Mouse (Mus musculus): ENCODE results near the gene Rasa3. TPM values are rescaled to one million over a fixed set of nuclear protein-coding genes. Genes with fewer than 3 reads are reported as not detected.

Rasa3 gene
- polyA plus RNA-seq, 1 experiment, result 20.5 TPM

DNA sequence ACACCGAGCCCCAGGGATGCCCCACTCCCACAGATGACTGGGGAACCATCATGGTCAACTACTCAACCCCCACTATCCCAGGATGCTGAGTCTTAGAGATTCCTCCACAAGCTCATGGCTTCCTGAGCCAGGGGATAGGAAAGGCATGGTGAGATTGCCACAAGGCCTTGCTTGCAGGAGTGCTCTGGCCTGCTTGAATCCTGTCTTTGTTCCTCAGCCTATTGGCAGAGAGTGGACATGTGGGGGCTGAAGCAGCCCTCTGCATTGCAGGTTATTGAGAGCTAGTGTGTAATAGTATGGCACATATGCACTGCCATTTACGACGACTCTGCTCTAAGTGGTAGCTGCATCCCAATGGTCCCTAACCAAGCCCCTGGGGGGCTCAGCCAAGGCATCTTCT lies 147.0 kb downstream of the Rasa3 start:
- WGBS, result 55% methylated on average over 3 of the region's 3 CpGs

DNA sequence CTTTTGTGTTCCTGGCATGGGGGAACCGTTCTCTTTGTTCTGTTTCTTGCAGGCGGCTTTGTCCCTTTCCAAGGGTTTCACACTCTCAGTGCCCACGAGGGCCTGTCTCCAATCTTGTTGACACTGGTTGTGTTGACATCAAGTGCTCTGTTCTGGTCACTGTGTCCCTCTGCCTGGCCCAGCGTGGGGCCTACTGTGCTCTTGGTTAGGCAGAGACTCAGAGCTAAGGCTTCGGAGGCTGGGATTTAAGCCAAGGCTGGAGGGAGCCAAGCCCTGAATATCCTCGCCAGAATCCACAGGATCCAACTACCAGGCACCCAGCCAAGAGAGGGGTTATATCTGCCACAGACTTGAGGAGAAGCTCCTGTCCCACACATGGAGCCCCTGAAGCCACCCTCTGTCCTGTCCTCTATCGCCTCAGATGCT lies 147.5 kb downstream of the Rasa3 start:
- DNase-seq (ENCODE audit: low read depth, low spot score), result no peak
- 29% methylated on average over 7 of the region's 7 CpGs for WGBS

More for the DNA sequence above, 147.0 kb downstream of the Rasa3 start:
- DNase-seq (ENCODE audit: low read depth, low spot score), result no peak

DNA sequence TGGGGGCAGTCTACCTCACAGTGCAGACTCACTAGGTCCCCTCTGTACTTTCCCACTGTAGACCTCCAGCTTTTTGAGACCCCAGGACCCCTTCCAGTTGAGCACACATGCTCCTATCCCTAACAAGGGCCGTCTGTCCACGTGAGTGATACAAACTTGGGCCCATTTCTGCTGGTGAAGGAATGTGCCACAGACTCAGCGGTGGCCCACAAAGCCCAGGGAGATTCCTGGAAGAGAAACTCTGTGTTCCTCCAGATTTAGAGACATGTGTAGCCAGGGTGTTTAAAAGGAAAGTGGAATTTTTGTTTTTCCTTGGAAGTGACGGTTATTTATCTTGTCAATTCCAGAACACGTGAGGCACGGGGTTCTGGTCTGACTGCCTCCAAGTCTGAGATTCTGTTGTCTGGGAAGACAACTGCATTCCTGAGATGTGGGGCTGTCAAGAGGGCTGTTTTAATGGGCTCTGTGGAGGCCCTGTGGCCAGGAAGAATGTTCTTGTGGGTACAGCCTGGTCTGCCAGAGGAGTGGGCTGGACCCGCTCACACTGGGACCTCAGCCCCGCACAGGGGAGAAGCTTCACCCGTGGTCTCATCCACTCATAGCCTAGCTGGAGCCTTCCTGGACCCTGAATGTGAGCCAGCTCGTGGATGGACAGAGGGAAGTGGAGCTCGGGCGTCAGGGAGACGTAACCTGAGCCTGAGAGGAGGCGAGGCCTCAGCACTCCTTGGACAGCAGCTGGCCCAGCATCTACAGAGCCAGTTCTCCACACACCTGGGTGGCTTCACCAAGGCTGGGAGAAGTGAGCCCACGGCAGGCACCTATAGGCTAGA lies 148.2 kb downstream of the Rasa3 start:
- DNase-seq (ENCODE audit: low read depth, low spot score), result no peak
- WGBS, result 59% methylated on average over 15 of the region's 15 CpGs

DNA sequence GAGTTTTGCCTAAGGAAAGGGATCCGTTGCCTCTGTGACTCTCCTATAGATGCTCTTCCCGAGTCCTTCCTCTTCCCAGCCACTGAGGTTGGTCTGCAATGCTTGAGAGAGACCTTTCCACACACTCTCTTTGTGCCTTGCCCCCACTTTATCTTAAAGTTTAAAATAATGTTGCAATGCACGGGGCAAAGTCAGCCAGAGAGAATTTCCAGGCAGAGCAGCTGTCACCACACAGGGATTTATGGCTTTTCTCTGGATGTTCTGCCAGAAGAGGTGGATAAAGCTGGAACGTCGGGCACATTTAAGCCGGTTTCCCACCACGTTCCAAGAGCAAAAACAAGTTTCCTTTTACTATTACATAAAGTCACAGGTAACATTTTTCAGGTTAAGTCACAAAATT lies 156.0 kb downstream of the Rasa3 start:
- no peak for DNase-seq (ENCODE audit: low read depth, low spot score)
- WGBS, result 19% methylated on average over 7 of the region's 7 CpGs

DNA sequence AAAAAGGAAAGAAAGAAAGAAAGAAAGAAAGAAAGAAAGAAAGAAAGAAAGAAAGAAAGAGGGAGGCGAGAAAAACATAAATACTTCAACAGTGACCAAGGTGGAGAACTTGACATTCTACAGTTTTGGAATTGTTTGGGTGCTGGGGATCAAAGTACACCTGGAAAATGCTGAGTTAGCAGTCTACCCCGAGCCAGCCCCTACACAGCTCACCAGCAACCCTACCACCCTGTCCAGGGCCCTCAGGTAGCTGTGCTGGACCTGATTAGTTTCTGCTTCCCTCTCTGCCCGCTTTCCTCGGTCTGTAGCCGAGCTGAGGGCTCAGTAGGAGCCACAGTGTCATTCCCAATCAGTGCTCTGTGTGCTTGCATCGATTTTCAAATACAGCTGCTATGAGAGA lies 157.1 kb downstream of the Rasa3 start:
- no peak for DNase-seq (ENCODE audit: low read depth, low spot score)
- 43% methylated on average over 6 of the region's 6 CpGs for WGBS

DNA sequence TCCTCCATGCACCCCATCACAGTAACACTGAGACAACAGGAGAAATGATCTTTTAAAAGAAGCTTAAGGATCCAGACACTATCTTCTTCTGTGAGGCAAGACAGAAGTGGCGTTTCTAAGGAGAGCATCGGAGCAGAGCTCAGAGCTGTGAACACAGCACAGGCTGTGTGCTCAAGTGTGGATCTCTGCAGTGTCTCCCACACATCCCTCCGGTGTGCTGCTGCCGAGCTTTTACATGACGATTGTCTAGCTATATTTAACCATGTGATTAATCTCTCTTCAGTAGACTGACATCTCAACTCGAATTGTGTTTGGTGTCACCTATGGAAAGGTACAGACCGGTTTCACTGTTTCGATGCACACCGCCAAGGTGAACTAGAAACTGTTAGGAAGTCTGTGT lies 157.9 kb downstream of the Rasa3 start:
- WGBS, result 81% methylated on average over 9 of the region's 9 CpGs
- no peak for DNase-seq (ENCODE audit: low read depth, low spot score)

DNA sequence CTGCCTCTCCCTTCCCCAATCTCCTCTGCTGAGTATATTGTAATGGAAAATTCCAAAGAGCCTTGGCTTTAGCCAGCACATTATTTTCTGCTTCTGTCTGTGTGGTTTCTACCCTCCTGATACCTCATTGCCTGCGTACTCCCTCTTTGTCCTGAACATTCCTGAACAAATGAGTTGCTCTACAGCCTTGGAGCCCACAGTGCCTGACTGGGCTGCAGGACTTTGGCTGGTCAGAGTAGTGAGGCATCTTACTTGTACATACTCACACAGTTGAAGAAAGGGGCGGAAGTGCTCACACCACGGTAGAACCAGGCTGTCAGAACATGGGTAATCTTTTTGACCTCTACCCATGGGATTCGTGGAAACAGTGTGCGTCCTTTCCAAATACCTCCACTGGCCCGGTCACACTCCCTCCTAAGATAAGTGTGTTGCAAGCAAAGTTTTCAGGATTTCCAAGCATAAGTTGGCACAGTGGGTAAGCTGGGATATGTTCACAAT lies 160.1 kb downstream of the Rasa3 start:
- 81% methylated on average over 6 of the region's 6 CpGs for whole genome bisulfite sequencing

More for the DNA sequence above, 160.1 kb downstream of the Rasa3 start:
- DNase-seq (ENCODE audit: low read depth, low spot score), result no peak

Other genes starting within 250 kb of the Rasa3 start
- 4.1 and 4.9 TPM in 2 replicates for gene Tmem255b, start 242.4 kb downstream of the Rasa3 start, polyA plus RNA-seq (2012; rRNA removed)
- 57.5 and 77.3 TPM in 2 replicates for gene Gas6, start 183.1 kb downstream of the Rasa3 start, polyA plus RNA-seq (2012; rRNA removed)
- 0.07 TPM in 1 of 2 replicates, not detected in the other for gene 1700029H14Rik, start 115.1 kb downstream of the Rasa3 start, polyA plus RNA-seq (2012; rRNA removed)
- gene Cfap97d2, start 28.3 kb upstream of the Rasa3 start, polyA plus RNA-seq (2012; rRNA removed), result 0.12 and 0.15 TPM in 2 replicates
- gene Cdc16, start 80.1 kb upstream of the Rasa3 start, polyA plus RNA-seq (2012; rRNA removed), result 20.7 and 25.2 TPM in 2 replicates
- gene Upf3a, start 108.0 kb upstream of the Rasa3 start, polyA plus RNA-seq (2012; rRNA removed), result 5.4 and 7.0 TPM in 2 replicates
- not detected in 2 replicates for gene AF366264, start 160.8 kb upstream of the Rasa3 start, polyA plus RNA-seq (2012; rRNA removed)
- 5.3 and 7.5 TPM in 2 replicates for gene Champ1, start 192.0 kb upstream of the Rasa3 start, polyA plus RNA-seq (2012; rRNA removed)
- 15.1 and 18.1 TPM in 2 replicates for gene Coprs, start 212.7 kb upstream of the Rasa3 start, polyA plus RNA-seq (2012; rRNA removed)